Mouse (Mus musculus): ENCODE results near the gene Ifrd2.
A peak's percentile ranks its signal among the peaks of the same experiment; 100 is the strongest.

The Ifrd2 gene

DNA sequence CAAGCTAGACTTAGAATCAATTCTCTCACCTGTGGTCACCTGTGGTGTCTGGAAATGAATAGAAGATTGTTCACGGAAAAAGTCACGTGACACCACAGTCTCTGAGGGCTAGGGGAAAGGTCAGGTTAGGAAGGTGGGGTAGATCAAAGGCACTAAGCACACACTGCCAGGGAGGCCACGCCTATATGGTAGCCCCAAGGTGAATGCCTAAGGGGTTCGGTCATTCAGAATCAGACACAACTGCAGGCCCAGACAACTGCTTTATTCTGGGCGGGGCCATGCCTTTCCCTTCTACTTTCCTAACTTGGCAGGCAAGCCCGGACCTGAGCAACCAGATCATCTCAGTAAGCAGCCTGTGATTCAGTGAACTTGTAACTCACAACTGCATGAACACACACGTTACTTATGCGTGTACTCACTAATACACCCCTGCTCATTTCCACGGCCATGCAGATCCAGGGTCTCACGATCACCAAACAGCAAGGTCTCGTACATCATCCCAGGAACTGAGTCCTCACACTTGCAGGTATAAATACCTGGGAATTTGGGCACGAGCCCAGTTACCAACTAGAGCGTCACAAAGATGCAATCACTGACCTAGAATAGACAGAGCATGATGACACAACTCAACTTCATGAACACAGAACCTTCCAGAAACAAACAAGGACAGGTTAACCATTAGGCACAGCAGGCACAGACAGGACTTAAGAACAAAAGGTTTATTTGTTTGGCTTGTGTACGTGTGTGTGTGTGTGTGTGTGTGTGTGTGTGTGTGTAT, 11.7 kb upstream of the Ifrd2 start:
- DNase-seq (ENCODE audit: extremely low spot score): no peak

DNA sequence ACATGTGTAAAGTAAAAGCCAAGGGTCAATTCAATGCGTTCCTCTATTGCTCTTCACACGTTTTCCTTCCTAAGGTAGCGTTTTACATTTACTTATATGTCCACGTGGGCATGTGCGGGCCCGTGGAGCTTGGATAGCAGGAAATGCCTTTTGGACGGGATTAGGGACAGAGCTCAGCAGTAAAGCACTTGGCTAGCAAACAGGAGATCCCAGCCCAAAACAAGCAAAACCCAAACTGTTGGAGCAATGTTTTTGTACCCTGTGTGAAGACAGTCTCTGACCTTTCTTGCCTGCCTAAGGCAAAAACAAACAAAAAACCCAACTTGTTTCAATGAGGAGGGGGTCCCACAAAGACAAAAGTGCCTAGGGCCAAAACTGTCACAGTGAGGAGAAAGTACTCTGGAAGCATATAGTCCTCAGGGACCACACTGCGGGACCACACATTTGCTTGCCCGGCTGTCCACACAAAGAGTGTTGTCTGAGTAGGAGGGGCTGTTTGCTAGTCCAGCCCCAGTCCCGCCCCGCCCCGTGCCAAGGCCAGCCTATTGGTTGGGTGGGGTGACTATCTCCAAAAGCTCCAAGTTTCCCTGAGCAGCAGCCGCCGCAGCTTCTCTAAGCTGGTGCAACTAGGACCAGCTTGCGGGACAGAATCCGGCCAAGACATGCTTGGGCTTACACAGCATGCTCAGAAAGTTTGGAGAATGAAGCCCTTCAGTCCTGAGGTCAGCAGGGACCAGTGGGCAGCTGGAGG, 10.9 kb upstream of the Ifrd2 start, which contains the start of gene Hyal1:
Hyal1 (plus strand) TSS at position 571 of the 751 bp plus-strand sequence.
- peak; percentile 87 for DNase-seq (ENCODE audit: extremely low spot score)

DNA sequence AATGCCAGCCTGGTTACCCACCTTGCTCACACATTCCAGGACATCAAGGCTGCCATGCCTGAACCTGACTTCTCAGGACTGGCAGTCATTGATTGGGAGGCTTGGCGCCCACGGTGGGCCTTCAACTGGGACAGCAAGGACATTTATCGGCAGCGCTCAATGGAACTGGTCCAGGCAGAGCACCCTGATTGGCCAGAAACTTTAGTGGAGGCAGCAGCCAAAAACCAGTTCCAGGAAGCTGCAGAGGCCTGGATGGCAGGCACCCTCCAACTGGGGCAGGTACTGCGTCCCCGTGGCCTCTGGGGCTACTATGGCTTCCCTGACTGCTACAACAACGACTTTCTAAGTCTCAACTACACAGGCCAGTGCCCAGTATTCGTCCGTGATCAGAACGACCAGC, 9.6 kb upstream of the Ifrd2 start:
- DNase-seq (ENCODE audit: extremely low spot score): no peak

DNA sequence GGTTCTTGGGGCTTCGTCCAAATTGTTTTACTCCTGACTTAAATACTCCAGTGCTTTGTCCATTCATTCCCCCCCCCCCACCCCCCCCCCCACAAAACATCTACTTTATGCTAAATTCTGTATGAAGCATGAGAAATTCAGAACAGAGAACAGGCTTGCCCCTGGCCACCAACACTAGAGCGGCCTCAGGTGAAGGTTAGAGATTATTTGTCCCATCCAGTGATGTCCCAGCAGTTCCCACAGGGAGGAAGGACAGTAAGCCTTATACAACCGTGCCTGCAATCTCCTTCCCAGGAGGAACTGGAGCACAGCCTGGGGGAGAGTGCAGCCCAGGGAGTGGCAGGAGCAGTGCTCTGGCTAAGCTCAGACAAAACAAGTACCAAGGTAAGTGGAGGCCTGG, 8.9 kb upstream of the Ifrd2 start, which contains the start of gene Naa80:
Naa80 (plus strand) TSS at position 301 of the 400 bp plus-strand sequence.
- no peak for DNase-seq (ENCODE audit: extremely low spot score)

DNA sequence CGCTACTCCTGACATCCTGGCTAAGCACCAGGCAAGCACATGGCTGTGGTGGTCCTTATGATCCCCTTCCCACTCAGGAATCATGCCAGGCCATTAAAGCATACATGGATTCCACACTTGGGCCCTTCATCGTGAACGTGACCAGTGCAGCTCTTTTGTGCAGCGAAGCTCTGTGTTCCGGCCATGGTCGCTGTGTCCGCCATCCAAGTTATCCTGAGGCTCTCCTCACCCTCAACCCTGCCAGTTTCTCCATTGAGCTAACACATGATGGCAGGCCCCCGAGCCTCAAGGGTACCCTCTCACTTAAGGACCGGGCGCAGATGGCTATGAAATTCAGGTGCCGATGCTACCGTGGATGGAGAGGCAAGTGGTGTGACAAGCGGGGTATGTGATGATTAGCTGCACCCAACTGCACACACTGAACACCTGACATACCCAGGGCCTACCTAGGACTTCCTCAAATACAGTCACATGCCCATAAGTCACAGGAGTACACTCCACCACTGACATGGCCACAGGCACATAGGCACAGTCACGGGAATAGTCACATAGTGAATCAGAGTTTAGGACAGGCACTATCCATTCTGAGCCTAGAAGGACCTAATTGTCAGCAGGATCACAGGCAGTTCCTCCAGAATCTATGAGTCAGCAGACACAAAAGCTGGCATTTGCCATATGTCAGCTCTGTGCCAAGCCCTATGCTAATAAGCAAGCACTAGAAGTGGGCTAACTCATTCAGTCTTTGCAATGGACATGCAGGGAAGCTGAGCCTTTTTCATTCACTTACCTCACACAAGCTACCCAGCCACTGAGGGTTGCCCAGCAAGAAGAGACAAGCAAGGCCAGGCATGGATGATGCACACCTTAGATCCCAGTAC, 8.2 kb upstream of the Ifrd2 start:
- DNase-seq (ENCODE audit: extremely low spot score): no peak

- DNase-seq (ENCODE audit: extremely low spot score): peak; percentile 82
Observed at GRCm38 (mm10) chr9:107580501-107581317, 6.7 kb upstream of the Ifrd2 start, which contains the start of gene Hyal3. Hyal3 (plus strand) TSS chr9:107580818.

DNA sequence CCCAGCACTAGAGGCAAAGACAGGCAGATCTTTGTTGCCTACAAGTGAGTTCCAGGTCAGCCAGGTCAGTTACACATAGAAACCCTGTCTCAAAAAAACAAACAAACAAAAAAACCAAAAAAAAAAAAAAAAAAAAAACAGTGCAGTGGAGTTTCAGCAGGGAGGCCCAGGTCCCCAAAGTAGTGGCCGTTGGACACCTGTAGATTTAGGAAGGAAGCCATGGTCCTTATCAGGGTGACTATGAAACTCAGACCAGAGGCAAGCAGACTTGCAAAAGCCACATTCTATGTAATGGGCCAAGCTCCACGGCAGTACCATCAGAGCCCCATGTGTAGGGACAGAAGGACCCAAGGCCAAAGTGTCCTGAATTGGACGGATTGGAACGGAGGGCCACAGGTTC, 5.9 kb upstream of the Ifrd2 start:
- no peak for DNase-seq (ENCODE audit: extremely low spot score)

- no peak for DNase-seq (ENCODE audit: extremely low spot score)
Observed at GRCm38 (mm10) chr9:107582509-107583062, 4.9 kb upstream of the Ifrd2 start.

GRCm38 (mm10) chr9:107583174-107583573, 4.3 kb upstream of the Ifrd2 start:
- no peak for DNase-seq (ENCODE audit: extremely low spot score)

- DNase-seq (ENCODE audit: extremely low spot score): no peak
Observed at GRCm38 (mm10) chr9:107586504-107586903, 938 bp upstream of the Ifrd2 start.

GRCm38 (mm10) chr9:107587833-107588639, 594 bp downstream of the Ifrd2 start:
- DNase-seq (ENCODE audit: extremely low spot score): no peak

DNA sequence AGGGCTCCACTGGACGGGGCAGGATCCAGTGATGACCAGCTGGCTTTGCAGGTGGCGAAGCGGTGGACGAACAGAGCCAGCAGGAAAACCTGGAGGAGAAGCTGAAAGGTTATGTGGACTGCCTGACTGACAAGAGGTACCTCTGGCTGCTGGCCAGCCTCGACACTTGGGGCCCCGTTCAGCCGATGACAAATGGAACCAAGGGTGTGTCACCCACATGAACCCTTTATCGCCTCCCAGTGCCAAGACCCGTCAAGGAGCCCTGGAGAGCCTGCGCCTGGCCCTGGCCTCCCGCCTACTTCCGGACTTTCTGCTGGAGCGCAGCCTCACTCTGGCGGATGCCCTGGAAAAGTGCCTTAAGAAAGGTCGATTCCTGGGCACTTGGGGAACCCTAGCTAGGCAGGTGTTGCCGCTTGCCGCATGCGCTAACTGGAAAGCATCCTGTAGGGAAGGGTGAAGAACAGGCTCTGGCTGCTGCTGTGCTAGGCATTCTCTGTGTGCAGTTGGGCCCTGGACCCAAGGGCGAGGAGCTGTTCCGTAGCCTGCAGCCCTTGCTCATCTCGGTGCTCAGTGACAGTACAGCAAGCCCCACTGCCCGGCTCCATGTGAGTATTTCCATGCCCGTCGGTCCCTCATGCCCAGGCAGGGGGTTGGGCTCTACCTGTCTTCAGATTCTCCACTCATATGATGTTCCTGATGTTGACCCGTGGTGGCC, 2.8 kb downstream of the Ifrd2 start:
- DNase-seq (ENCODE audit: extremely low spot score): no peak

- no peak for DNase-seq (ENCODE audit: extremely low spot score)
Observed at GRCm38 (mm10) chr9:107590773-107591060, 3.3 kb downstream of the Ifrd2 start.

DNA sequence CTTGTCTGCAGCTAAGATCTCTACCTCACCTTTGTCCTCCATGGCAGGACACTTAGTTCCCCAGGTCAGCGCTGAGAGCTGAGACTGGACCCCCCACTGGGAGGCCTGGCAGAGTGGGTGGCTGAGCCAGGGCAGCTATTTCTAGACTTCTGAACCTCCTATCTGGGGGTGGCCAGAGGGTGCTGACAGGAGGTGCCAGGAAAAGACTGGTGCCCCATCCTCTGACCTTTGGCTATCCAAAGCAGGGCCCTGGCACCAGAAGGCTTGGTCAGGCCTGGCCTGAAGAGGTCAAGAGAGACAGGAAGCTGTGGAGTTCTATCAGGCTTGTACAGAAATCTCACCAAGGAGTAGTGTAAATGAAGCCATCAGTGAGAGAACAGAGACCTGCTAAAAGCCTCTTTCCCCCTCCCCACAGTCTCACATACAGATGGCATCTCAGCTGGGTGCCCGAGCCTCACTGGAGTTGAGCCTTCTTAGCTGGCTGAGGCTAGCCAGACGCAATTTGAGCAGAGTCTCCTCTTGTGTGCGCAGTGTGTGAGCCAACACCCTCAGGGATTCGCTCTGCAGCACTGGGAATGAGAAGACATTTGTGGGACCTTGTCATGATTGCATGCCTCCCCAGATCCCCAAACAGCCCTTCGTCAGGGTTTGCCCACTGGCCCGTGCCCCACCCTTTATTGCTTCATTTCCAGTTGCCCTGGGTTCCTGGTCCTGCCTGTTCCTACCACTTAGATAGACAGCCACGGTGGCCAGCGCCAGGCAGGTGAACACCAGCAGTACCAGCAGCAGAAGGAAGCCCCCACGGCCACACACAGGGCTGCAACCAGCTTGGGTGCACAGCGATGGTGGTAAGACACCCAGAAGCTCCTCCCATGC, 5.9 kb downstream of the Ifrd2 start:
- DNase-seq (ENCODE audit: extremely low spot score): no peak

DNA sequence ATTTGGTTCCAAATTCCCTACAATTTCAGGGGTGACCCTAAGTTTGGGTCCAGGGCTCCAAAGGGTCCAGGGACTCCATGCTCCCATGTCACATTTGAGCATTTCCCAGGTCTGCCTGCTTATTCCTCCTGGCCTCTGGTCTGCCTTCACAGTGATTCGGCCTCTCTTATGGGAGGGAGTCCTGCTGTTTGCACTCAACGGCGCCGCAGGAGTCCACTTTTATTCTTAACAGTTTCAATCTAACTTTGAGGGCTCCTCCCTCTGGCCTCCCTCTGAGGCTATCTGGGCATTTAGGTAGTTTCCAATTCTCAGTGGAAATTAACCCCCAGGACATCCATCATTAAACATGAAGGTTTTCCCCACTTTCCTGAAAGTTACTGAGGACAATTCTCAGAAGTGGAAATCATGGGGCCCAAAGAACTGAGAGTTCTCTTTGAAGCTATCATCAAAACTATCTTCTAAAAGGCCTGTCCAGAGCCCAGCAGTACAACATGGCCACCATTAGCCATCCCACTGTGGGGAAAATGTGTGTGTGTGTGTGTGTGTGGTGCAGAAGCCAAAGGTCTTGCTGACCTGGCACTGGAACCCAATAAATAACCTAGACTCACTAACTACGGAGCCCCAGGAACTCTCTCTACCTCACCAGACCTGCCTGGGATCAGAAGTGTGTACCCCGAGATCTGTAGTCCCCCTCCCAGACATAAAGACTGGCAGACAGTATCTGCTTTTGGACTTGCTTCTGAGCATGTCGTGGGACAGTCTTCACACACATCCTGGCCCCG, 7.0 kb downstream of the Ifrd2 start:
- no peak for DNase-seq (ENCODE audit: extremely low spot score)

DNA sequence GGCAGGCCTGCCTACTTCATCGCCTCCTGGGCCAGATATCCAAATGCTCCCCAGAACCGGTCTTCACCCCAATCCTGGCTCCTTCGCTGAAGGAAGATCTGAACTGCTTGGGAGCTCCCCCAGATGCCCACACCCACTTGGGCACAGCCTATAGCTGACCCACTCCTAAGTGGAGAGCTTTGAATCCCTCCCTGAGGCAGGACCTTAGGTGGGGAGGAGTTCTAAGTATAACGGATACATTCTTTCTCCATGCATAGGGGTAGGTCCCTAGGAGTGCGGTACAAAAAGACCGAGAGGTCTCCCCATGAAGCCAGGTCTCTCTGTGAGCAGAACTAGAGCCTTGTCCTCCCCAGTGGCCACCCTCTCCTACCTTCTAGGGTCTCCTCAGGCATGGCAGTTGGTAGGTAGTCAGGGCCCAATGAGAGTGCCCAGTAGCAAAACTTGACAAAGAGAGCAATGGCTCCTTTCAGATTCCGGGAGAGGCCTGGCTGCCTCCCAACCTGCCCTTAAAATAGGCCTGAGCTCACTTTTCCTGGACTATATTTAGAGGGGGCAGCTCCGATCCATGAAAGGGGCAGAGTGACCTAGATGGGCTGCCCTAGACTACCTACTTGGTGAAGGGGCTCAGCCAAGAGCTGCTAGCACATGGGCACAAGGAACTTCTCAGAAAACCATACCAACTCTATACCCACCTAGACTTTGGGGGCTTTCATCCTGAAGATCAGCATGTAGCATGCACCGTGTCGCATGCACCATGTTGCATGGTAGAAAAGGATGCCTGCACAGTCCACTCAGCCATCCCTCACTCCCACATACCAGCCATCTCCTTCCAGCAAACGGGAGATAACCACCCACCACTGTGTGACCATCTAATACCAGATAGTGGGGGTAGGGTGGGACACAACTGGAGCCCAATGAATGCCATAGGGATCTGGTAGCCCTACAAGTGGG, 9.5 kb downstream of the Ifrd2 start:
- DNase-seq (ENCODE audit: extremely low spot score): no peak

DNA sequence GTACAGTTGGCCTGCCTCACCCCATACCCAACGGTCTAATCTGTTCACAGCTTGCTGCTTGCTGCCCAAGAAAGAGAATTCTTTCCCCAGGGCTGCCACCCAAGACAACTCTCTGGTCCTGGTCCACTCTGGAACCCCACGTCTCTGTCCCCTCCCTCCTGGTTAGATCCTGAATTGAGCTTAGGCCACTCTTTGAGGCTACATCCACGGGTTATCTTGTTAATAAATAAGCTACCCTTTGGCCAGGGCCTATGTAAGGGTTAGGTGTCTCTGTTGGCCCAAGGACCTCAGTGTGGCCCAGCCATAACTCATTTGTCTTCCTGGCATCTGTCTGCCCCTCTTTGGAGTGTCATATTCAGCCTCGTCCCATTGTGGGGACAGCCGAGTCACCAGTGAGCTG, 10.9 kb downstream of the Ifrd2 start:
- no peak for DNase-seq (ENCODE audit: extremely low spot score)
